Mouse (Mus musculus) lung, adult 2 months (tissue): ENCODE data around the gene Hsh2d.
A peak's percentile ranks its signal among the peaks of the same experiment; 100 is the strongest.

Experiments
- CTCF ChIP-seq: fragments of 200-500 bp; IDR thresholded peaks from 2 replicates; pipeline ENCODE4 v1.5.1; 2011; ENCODE audit warnings: mild to moderate bottlenecking, low read length, control low read depth; ENCODE audit not compliant: insufficient read depth
- POLR2A ChIP-seq: fragments of 200-500 bp; IDR thresholded peaks from 2 replicates; pipeline ENCODE4 v1.6.1; 2011; ENCODE audit warnings: low read depth, mild to moderate bottlenecking, control low read depth, low read length, borderline replicate concordance; ENCODE audit errors: extremely low read depth

- peak; percentile 80 for TF ChIP-seq CTCF
- TF ChIP-seq POLR2A = no peak
Measured at GRCm38 (mm10) chr8:72177346-72177925, 12.0 kb upstream of the Hsh2d start.
